Comparison of ENCODE assay signal across 9 mouse cellular contexts in the genomic region with DNA sequence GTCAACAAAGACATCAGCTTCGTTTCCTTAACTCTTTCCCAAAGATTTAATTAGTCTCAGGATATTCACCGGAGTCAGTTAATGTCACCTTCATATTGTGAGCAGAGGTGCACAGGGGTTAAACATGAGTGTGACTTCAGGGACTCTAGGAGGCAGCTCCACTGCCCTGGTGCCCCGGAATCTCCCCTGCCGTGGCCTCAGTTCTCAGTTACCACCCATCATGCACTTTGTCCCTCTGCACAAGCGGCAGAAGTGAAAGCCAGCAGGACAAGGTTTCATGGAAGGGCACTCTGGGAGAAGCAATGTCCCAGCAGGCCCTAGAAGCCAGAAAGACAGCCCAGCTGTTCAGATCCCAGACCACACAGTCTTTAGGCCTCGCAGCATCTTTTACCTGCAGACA.
DNase-seq lines count a peak whose midpoint lies in the region; ATAC-seq lines count a peak whose summit lies in the region.
"Had no signal": no experiment of that assay in that cellular context is flagged by ENCODE, and none has a peak within 500 bp of the region (broad histone marks: within the 10 kb centered on the region; RNA-seq: fewer than 3 reads in every experiment).

No protein-coding gene starts in this region.

- no peak overlapping the region for H3K4me3 ChIP-seq in neural tube, embryonic 15.5 days (replicated peaks)
- H3K4me3 ChIP-seq: heart, embryonic 15.5 days had no signal

- H3K27me3 ChIP-seq in neural tube, embryonic 15.5 days (replicated peaks) = no peaks in the 10 kb centered on the region
- H3K27me3 ChIP-seq: heart, embryonic 15.5 days had no signal

- H3K27ac ChIP-seq in neural tube, embryonic 15.5 days (replicated peaks) = no peak overlapping the region
- H3K27ac ChIP-seq: heart, embryonic 15.5 days had no signal

- H3K4me2 ChIP-seq in neural tube, embryonic 15.5 days = no peak overlapping the region
- H3K4me2 ChIP-seq: heart, embryonic 15.5 days had no signal

- no peaks in the 10 kb centered on the region for H3K36me3 ChIP-seq in neural tube, embryonic 15.5 days
- H3K36me3 ChIP-seq: heart, embryonic 15.5 days had no signal

- H3K4me1 ChIP-seq in neural tube, embryonic 15.5 days = peaks cover 19% of the 10 kb centered on the region

- no peaks in the 10 kb centered on the region for H3K9me3 ChIP-seq in neural tube, embryonic 15.5 days (replicated peaks)
- H3K9me3 ChIP-seq: heart, embryonic 15.5 days had no signal

- no peak overlapping the region for H3K9ac ChIP-seq in neural tube, embryonic 15.5 days (replicated peaks)
- H3K9ac ChIP-seq: heart, embryonic 15.5 days had no signal

- ATAC-seq in neural tube, embryonic 15.5 days (ENCODE audit: low FRiP score) = no peak

- peak; percentile 21 for DNase-seq in neural tube, embryonic 10.5 days (ENCODE audit: extremely low spot score, low spot score)
- peak; percentile 29 for DNase-seq in kidney, adult 18-20 months
- DNase-seq in kidney, postnatal 4 days = peak; percentile 17 to 44
- DNase-seq in T-cell, adult 2 months (ENCODE audit: low spot score) = no peak
- DNase-seq in right cerebral cortex, adult 2 months (ENCODE audit: low spot score in 2 of 2) = no peak
- DNase-seq in urinary bladder, adult 18-20 months (ENCODE audit: low spot score in 2 of 2) = no peak
- DNase-seq: cerebellum, adult 8-10 months had no signal

- WGBS in neural tube, embryonic 15.5 days = 27% methylated on average over 6 of the region's 6 CpGs

Comparison
In these comparisons a context has a peak if more than half of its experiments do, and no peak if none do; other contexts are left out.
1. DNase-seq: peak in neural tube, embryonic 10.5 days (single experiment), kidney, adult 18-20 months (single experiment) and kidney, postnatal 4 days (2 of 2); none in T-cell, adult 2 months (single experiment), right cerebral cortex, adult 2 months (0 of 2) and urinary bladder, adult 18-20 months (0 of 2).